Mouse (Mus musculus): Measurements from ENCODE around the gene Kcnb1.

Kcnb1 gene

GRCm38 (mm10) chr2:167167515-167168212, 22.3 kb downstream of the Kcnb1 start:
- DNase-seq (ENCODE audit: low read depth, low spot score) = no peak

GRCm38 (mm10) chr2:167163600-167163999, 26.4 kb downstream of the Kcnb1 start:
- no peak for DNase-seq (ENCODE audit: low read depth, low spot score)

GRCm38 (mm10) chr2:167163134-167163533, 26.8 kb downstream of the Kcnb1 start:
- no peak for DNase-seq (ENCODE audit: low read depth, low spot score)

GRCm38 (mm10) chr2:167162516-167163021, 27.4 kb downstream of the Kcnb1 start:
- no peak for DNase-seq (ENCODE audit: low read depth, low spot score)

- no peak for DNase-seq (ENCODE audit: low read depth, low spot score)
Measured at GRCm38 (mm10) chr2:167159721-167160120, 30.2 kb downstream of the Kcnb1 start.

GRCm38 (mm10) chr2:167158780-167159179, 31.2 kb downstream of the Kcnb1 start:
- DNase-seq (ENCODE audit: low read depth, low spot score) = no peak

GRCm38 (mm10) chr2:167156118-167156715, 33.7 kb downstream of the Kcnb1 start:
- DNase-seq (ENCODE audit: low read depth, low spot score) = no peak

GRCm38 (mm10) chr2:167155541-167155973, 34.4 kb downstream of the Kcnb1 start:
- no peak for DNase-seq (ENCODE audit: low read depth, low spot score)

- no peak for DNase-seq (ENCODE audit: low read depth, low spot score)
Measured at GRCm38 (mm10) chr2:167150880-167151279, 39.1 kb downstream of the Kcnb1 start.

GRCm38 (mm10) chr2:167150135-167150534, 39.8 kb downstream of the Kcnb1 start:
- no peak for DNase-seq (ENCODE audit: low read depth, low spot score)

- no peak for DNase-seq (ENCODE audit: low read depth, low spot score)
Measured at GRCm38 (mm10) chr2:167149035-167149434, 40.9 kb downstream of the Kcnb1 start.

GRCm38 (mm10) chr2:167147708-167148107, 42.2 kb downstream of the Kcnb1 start:
- no peak for DNase-seq (ENCODE audit: low read depth, low spot score)

- no peak for DNase-seq (ENCODE audit: low read depth, low spot score)
Measured at GRCm38 (mm10) chr2:167145904-167146303, 44.1 kb downstream of the Kcnb1 start.

GRCm38 (mm10) chr2:167144439-167145307, 45.3 kb downstream of the Kcnb1 start:
- no peak for DNase-seq (ENCODE audit: low read depth, low spot score)

- DNase-seq (ENCODE audit: low read depth, low spot score) = no peak
Measured at GRCm38 (mm10) chr2:167143914-167144313, 46.0 kb downstream of the Kcnb1 start.

GRCm38 (mm10) chr2:167142282-167142681, 47.7 kb downstream of the Kcnb1 start:
- DNase-seq (ENCODE audit: low read depth, low spot score) = no peak

- DNase-seq (ENCODE audit: low read depth, low spot score) = no peak
Measured at GRCm38 (mm10) chr2:167141810-167142209, 48.1 kb downstream of the Kcnb1 start.

GRCm38 (mm10) chr2:167139801-167140269, 50.1 kb downstream of the Kcnb1 start:
- no peak for DNase-seq (ENCODE audit: low read depth, low spot score)

- DNase-seq (ENCODE audit: low read depth, low spot score) = no peak
Measured at GRCm38 (mm10) chr2:167138611-167139010, 51.3 kb downstream of the Kcnb1 start.

GRCm38 (mm10) chr2:167136909-167137308, 53.0 kb downstream of the Kcnb1 start:
- DNase-seq (ENCODE audit: low read depth, low spot score) = peak; percentile 62

GRCm38 (mm10) chr2:167132041-167132440, 57.9 kb downstream of the Kcnb1 start:
- no peak for DNase-seq (ENCODE audit: low read depth, low spot score)

All from brain, embryonic 18.5 days (tissue).